In the genomic region with DNA sequence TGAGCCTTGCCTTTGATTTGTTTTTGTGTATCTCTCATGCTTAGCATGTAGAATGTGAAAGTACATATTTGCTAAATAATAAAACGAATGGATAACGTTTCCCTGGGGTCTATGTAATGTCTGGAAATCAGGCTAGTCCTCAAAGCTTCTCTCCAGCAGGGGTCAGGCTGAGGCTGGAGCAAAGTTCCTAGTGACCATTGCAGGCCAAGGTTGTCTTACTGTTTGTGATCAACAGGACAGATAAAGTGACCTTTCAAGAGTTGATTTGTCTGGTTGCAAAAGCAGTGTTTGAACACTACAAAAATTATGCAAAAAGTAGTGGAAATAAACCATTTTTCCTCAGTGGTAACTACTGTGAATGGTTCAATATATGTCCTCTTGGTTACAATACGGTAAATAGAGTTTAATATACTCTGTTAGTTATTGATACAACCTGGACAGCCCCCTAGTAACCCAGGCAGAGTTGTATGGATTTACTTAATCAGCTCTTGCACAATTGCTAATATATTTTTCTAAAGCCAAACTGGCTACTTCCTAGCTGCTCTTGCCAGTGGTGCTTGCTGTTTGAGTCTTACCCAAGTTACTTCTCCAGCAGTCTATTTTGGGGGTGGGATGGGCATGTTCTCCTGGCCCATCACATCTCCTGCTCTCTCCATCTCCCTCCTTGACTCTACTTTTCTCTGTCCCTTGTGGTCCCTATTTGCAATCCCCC, we compare ENCODE assay signal across 15 mouse cellular contexts. TPM values are rescaled to one million over a fixed set of nuclear protein-coding genes. Genes with fewer than 3 reads are reported as not detected.
DNase-seq lines count a peak whose midpoint lies in the region; ATAC-seq and TF ChIP-seq lines count a peak whose summit lies in the region.
"Had no signal": no experiment of that assay in that cellular context is flagged by ENCODE, and none has a peak within 500 bp of the region (broad histone marks: within the 10 kb centered on the region; RNA-seq: fewer than 3 reads in every experiment).

No protein-coding gene starts in this region.

- H3K9ac ChIP-seq in kidney, postnatal 0 days (ENCODE audit: low read depth, low read length), result no peak overlapping the region
- H3K9ac ChIP-seq in midbrain, embryonic 11.5 days (ENCODE audit: low read length), result no peak overlapping the region
- H3K9ac ChIP-seq in midbrain, embryonic 13.5 days (replicated peaks), result no peak overlapping the region
- H3K9ac ChIP-seq: heart, embryonic 13.5 days had no signal

- no peak for DNase-seq in kidney, postnatal 0 days (ENCODE audit: low spot score)
- no peak for DNase-seq in kidney, adult 11 months
- no peak for DNase-seq in midbrain, embryonic 11.5 days (ENCODE audit: low spot score, missing footprints)
- peak; percentile 71 for DNase-seq in adrenal gland, postnatal 10 days
- no peak for DNase-seq in cerebellum, postnatal 14 days

- H3K27me3 ChIP-seq in kidney, postnatal 0 days (ENCODE audit: insufficient read depth, low read length), result no peaks in the 10 kb centered on the region
- no peaks in the 10 kb centered on the region for H3K27me3 ChIP-seq in midbrain, embryonic 11.5 days (ENCODE audit: control insufficient read depth, insufficient read depth, low read length)
- no peaks in the 10 kb centered on the region for H3K27me3 ChIP-seq in midbrain, embryonic 13.5 days
- H3K27me3 ChIP-seq: heart, embryonic 13.5 days had no signal

- H3K4me2 ChIP-seq in kidney, postnatal 0 days (ENCODE audit: low read length), result no peak overlapping the region
- H3K4me2 ChIP-seq in midbrain, embryonic 11.5 days, result no peak overlapping the region
- H3K4me2 ChIP-seq in midbrain, embryonic 13.5 days (replicated peaks), result no peak overlapping the region
- H3K4me2 ChIP-seq: heart, embryonic 13.5 days had no signal

- H3K27ac ChIP-seq in kidney, postnatal 0 days, result no peak overlapping the region
- H3K27ac ChIP-seq in midbrain, embryonic 11.5 days (ENCODE audit: low read depth, low read length), result no peak overlapping the region
- no peak overlapping the region for H3K27ac ChIP-seq in midbrain, embryonic 13.5 days
- H3K27ac ChIP-seq: heart, embryonic 13.5 days; hindbrain, embryonic 10.5 days; limb, embryonic 10.5 days; macrophage had no signal

- H3K4me1 ChIP-seq in kidney, postnatal 0 days (replicated peaks; ENCODE audit: insufficient read depth, low read length), result no peaks in the 10 kb centered on the region
- no peaks in the 10 kb centered on the region for H3K4me1 ChIP-seq in midbrain, embryonic 11.5 days (ENCODE audit: control insufficient read depth, insufficient read depth, low read length)
- H3K4me1 ChIP-seq in midbrain, embryonic 13.5 days (replicated peaks), result no peaks in the 10 kb centered on the region
- H3K4me1 ChIP-seq: hindbrain, embryonic 10.5 days; limb, embryonic 10.5 days had no signal

- H3K36me3 ChIP-seq in kidney, postnatal 0 days (ENCODE audit: insufficient read depth, low read length), result 0 out of 2 replicates have a peak, but pooled peaks cover 2% of the 10 kb centered on the region
- H3K36me3 ChIP-seq in midbrain, embryonic 11.5 days (ENCODE audit: control insufficient read depth, insufficient read depth, low read length), result no peaks in the 10 kb centered on the region
- H3K36me3 ChIP-seq in midbrain, embryonic 13.5 days, result peaks cover 8% of the 10 kb centered on the region; the same call in 1 of the 2 replicates

- H3K9me3 ChIP-seq in kidney, postnatal 0 days (replicated peaks; ENCODE audit: low read length), result no peaks in the 10 kb centered on the region
- H3K9me3 ChIP-seq in midbrain, embryonic 11.5 days (ENCODE audit: control insufficient read depth, low read length), result no peaks in the 10 kb centered on the region
- no peaks in the 10 kb centered on the region for H3K9me3 ChIP-seq in midbrain, embryonic 13.5 days
- H3K9me3 ChIP-seq: heart, embryonic 13.5 days; hindbrain, embryonic 10.5 days; limb, embryonic 10.5 days had no signal

- no peak for ATAC-seq in kidney, postnatal 0 days (replicated peaks; ENCODE audit: low FRiP score, low read depth)
- peak; percentile 16 for ATAC-seq in midbrain, embryonic 11.5 days (ENCODE audit: low FRiP score)
- ATAC-seq in midbrain, embryonic 13.5 days, result no peak
- ATAC-seq in megakaryocyte, adult 5-6 weeks (ENCODE audit: poor library complexity, severe bottlenecking), result peak; percentile 34; the same call in 1 of the 2 replicates

- WGBS in kidney, postnatal 0 days, result 83% methylated on average over 3 of the region's 3 CpGs
- WGBS in midbrain, embryonic 11.5 days, result 92% methylated on average over 3 of the region's 3 CpGs
- WGBS in midbrain, embryonic 13.5 days, result 83% methylated on average over 3 of the region's 3 CpGs

- no peak overlapping the region for H3K4me3 ChIP-seq in kidney, postnatal 0 days (replicated peaks; ENCODE audit: low read depth, low read length)
- H3K4me3 ChIP-seq in midbrain, embryonic 11.5 days (ENCODE audit: low read depth, low read length), result no peak overlapping the region
- no peak overlapping the region for H3K4me3 ChIP-seq in midbrain, embryonic 13.5 days (replicated peaks)
- H3K4me3 ChIP-seq: heart, embryonic 13.5 days; hindbrain, embryonic 10.5 days; limb, embryonic 10.5 days had no signal

- peak; percentile 49 for TF ChIP-seq CTCF in kidney, postnatal 0 days (IDR thresholded peaks at IDR 0.05; ENCODE audit: low read depth)

RNA-seq across cellular contexts. Expression of a gene that starts 23.7 kb away (rescaled TPM):
- 18.5 and 18.7 TPM in 2 replicates for polyA plus RNA-seq in kidney, postnatal 0 days (2015; fragmentation: Nextera tagmentation; extraction: Ambion mirVana)
- 2.0 and 2.9 TPM in 2 replicates for polyA plus RNA-seq in midbrain, embryonic 11.5 days (2014; fragmentation: Nextera tagmentation; extraction: Ambion mirVana)
- polyA plus RNA-seq in midbrain, embryonic 13.5 days (2015; fragmentation: Nextera tagmentation; extraction: Ambion mirVana), result 2.6 and 3.5 TPM in 2 replicates
- 10 to 100 TPM; 43.8 to 67.3 TPM for total RNA-seq in adrenal gland, postnatal 10 days (2021)
- 147 and 163 TPM in 2 replicates for total RNA-seq in megakaryocyte, adult 5-6 weeks (2015)
- total RNA-seq in megakaryocyte, adult 5-6 weeks (2017), result 189 and 208 TPM in 2 replicates

RNA-seq across cellular contexts. Expression of a gene that starts 24.6 kb away (rescaled TPM):
- polyA plus RNA-seq in kidney, postnatal 0 days (2015; fragmentation: Nextera tagmentation; extraction: Ambion mirVana), result not detected in 2 replicates
- not detected in 2 replicates for polyA plus RNA-seq in midbrain, embryonic 11.5 days (2014; fragmentation: Nextera tagmentation; extraction: Ambion mirVana)
- not detected in 2 replicates for polyA plus RNA-seq in midbrain, embryonic 13.5 days (2015; fragmentation: Nextera tagmentation; extraction: Ambion mirVana)
- not detected for total RNA-seq in adrenal gland, postnatal 10 days (2021)
- total RNA-seq in megakaryocyte, adult 5-6 weeks (2015), result not detected in 2 replicates
- not detected in 2 replicates for total RNA-seq in megakaryocyte, adult 5-6 weeks (2017)
- total RNA-seq: gastrocnemius, postnatal 14 days had no signal
- polyA plus RNA-seq: embryonic facial prominence, embryonic 14.5 days; forebrain, embryonic 14.5 days; heart, embryonic 13.5 days; hindbrain, embryonic 10.5 days; limb, embryonic 10.5 days; macrophage; stomach, embryonic 16.5 days had no signal

RNA-seq across cellular contexts. Expression of a gene that starts 25.4 kb away (rescaled TPM):
- 19.4 and 25.8 TPM in 2 replicates for polyA plus RNA-seq in kidney, postnatal 0 days (2015; fragmentation: Nextera tagmentation; extraction: Ambion mirVana)
- polyA plus RNA-seq in midbrain, embryonic 11.5 days (2014; fragmentation: Nextera tagmentation; extraction: Ambion mirVana), result 14.3 and 17.2 TPM in 2 replicates
- 20.9 and 28.1 TPM in 2 replicates for polyA plus RNA-seq in midbrain, embryonic 13.5 days (2015; fragmentation: Nextera tagmentation; extraction: Ambion mirVana)
- total RNA-seq in adrenal gland, postnatal 10 days (2021), result 10 to 100 TPM; 36.3 to 39.9 TPM
- total RNA-seq in megakaryocyte, adult 5-6 weeks (2015), result 8.8 and 11.8 TPM in 2 replicates
- total RNA-seq in megakaryocyte, adult 5-6 weeks (2017), result 22.6 and 27.5 TPM in 2 replicates

RNA-seq across cellular contexts. Expression of a gene that starts 43.5 kb away (rescaled TPM):
- polyA plus RNA-seq in kidney, postnatal 0 days (2015; fragmentation: Nextera tagmentation; extraction: Ambion mirVana), result 0.03 and 0.12 TPM in 2 replicates
- polyA plus RNA-seq in midbrain, embryonic 11.5 days (2014; fragmentation: Nextera tagmentation; extraction: Ambion mirVana), result 0.07 TPM in 1 of 2 replicates, not detected in the other
- 0.04 and 0.10 TPM in 2 replicates for polyA plus RNA-seq in midbrain, embryonic 13.5 days (2015; fragmentation: Nextera tagmentation; extraction: Ambion mirVana)
- 10 to 100 TPM in 1 of 2 experiments, 1 to 10 TPM in 1; 4.5 to 17.1 TPM for total RNA-seq in adrenal gland, postnatal 10 days (2021)
- not detected in 2 replicates for total RNA-seq in megakaryocyte, adult 5-6 weeks (2015)
- not detected in 2 replicates for total RNA-seq in megakaryocyte, adult 5-6 weeks (2017)
- polyA plus RNA-seq: forebrain, embryonic 14.5 days; hindbrain, embryonic 10.5 days; macrophage had no signal

Comparison
In these comparisons a context has a peak if more than half of its experiments do, and no peak if none do; other contexts are left out.
1. ATAC-seq: peak in midbrain, embryonic 11.5 days (single experiment) and megakaryocyte, adult 5-6 weeks (single experiment); none in kidney, postnatal 0 days (single experiment) and midbrain, embryonic 13.5 days (single experiment).